Mouse (Mus musculus): ENCODE results near the gene Daw1. TPM values are rescaled to one million over a fixed set of nuclear protein-coding genes. Genes with fewer than 3 reads are reported as not detected.

The Daw1 gene
- polyA plus RNA-seq (2015; fragmentation: Nextera tagmentation; extraction: Ambion mirVana), result 0.13 and 0.16 TPM in 2 replicates

DNA sequence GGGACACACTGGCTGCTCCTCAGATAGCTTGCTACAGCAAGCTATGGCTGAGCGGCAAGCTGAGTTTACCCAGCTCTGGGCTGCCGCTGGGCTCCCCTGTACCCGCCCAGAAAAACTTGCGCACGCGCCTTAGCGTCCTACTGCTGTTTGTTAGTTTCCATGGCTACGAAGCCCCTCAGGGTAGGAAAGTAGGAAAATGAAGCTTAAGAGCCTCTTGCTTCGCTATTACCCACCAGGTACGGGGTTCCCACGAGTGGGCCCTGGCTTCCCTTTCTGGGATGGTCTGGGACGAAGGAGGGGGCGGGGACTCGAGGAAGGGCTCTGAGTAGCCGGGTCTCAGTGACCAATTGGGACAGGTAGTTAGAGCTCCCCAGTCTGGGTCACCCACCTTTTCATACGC, at the start of gene Daw1:
TSS of gene Daw1 (plus strand) at position 150 of the 400 bp plus-strand sequence.
- H3K36me3 ChIP-seq, result no peaks in the 10 kb centered on the region
- H3K4me1 ChIP-seq (replicated peaks), result 0 out of 2 replicates have a peak, but pooled peaks cover 2% of the 10 kb centered on the region
- no peaks in the 10 kb centered on the region for H3K27me3 ChIP-seq
- peak within 1 kb of the TSS; percentile 74 for H3K4me3 ChIP-seq
- H3K9me3 ChIP-seq (replicated peaks), result no peaks in the 10 kb centered on the region
- H3K4me2 ChIP-seq, result peak within 1 kb of the TSS; percentile 84
- ATAC-seq (replicated peaks; ENCODE audit: insufficient number of reproducible peaks, insufficient read depth, low FRiP score, low read depth), result peak; percentile 84
- H3K27ac ChIP-seq, result no peak within 1 kb of the TSS
- WGBS, result under 1% methylated on average over 16 of the region's 16 CpGs
- H3K9ac ChIP-seq, result peak within 1 kb of the TSS; percentile 65

DNA sequence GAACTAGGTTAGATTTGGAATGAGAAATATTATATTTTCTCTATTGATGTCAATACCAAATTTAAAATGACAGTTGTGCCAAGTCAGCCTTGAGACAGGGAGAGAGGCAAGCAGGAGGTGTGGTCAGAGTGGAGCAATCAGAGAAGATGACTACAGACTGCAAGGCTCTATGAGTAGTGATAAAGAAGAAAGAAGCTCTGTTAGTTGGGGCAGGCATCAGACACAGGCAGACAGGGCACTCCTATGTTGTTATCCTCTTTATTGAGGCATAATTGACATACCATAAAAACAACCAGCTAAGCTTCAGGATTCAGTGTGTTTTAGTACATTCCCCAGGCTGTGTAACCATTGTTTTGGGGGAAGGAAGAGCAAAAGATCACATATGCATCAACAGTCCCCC, 48.6 kb upstream of the Daw1 start:
- no peak for ATAC-seq (replicated peaks; ENCODE audit: insufficient number of reproducible peaks, insufficient read depth, low FRiP score, low read depth)
- Histone ChIP-seq H3K4me1 (replicated peaks) (0 out of 2 replicates have a peak, but pooled peaks cover 3% of the 10 kb centered on the region), H3K36me3 (no peaks in the 10 kb centered on the region), H3K9me3 (replicated peaks) (no peaks in the 10 kb centered on the region), H3K4me2 (no peak overlapping the region), H3K27ac (no peak overlapping the region), H3K27me3 (no peaks in the 10 kb centered on the region), H3K4me3 (no peak overlapping the region), H3K9ac (no peak overlapping the region)

DNA sequence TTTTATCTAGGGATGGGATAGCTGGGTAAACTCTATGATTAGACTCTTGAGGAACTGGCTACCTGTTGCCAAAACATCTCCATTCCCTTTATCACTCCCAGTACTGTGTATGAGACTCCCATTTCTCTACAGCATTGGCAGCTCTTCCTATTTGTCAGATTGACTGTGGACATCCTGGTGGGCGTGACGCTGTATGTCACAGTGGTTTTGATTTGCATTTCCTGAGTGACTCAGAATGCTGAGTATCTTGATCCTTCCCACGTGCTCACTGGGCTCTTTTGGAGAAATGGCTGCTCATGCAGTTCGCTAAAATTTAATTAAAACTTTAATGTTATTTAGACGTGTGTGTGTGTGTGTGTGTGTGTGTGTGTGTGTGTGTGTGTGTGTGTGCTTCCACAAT, 47.8 kb upstream of the Daw1 start:
- H3K4me1 ChIP-seq (replicated peaks), result peaks cover 6% of the 10 kb centered on the region
- no peak overlapping the region for H3K27ac ChIP-seq
- no peak overlapping the region for H3K4me3 ChIP-seq
- no peaks in the 10 kb centered on the region for H3K36me3 ChIP-seq
- H3K9me3 ChIP-seq (replicated peaks), result no peaks in the 10 kb centered on the region
- no peak for ATAC-seq (replicated peaks; ENCODE audit: insufficient number of reproducible peaks, insufficient read depth, low FRiP score, low read depth)
- H3K27me3 ChIP-seq, result no peaks in the 10 kb centered on the region
- 66% methylated on average over 5 of the region's 5 CpGs for WGBS
- no peak overlapping the region for H3K4me2 ChIP-seq
- H3K9ac ChIP-seq, result no peak overlapping the region

DNA sequence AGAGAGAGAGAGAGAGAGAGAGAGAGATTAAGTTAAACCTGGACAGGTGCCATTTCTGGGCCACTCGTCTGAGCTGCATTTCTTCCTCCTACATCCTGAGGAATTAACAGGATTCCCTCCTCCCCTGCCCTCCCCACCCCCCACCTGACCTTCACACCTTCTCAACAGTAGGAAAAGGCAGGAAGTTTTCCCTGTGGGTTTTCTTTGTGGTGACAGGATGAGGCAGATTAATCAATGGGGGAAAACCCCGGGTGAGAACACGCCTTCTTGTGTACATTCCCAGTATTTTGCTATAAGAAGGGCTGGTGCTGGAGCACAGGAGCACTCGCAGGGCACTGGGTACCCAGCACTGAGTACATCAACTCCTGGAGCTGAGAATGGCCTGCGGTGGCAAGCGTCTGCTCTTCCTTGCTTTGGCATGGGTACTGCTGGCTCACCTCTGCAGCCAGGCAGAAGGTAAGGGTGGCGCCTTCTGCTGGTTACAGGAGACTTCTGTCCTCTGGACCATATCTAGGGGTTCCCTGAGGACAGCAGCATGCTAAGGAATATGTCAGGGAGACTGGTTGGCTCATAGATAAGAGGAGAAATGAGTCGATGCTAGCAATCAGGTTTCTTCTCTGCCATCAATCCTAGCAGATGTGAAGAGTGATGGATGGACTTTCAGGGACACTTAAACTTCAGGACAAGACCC, 43.0 kb upstream of the Daw1 start, which contains the start of gene Ccl20:
TSS of gene Ccl20 (plus strand) at position 320 of the 691 bp plus-strand sequence.
- H3K36me3 ChIP-seq, result no peaks in the 10 kb centered on the region
- H3K4me1 ChIP-seq (replicated peaks), result peaks cover 15% of the 10 kb centered on the region
- 33% methylated on average over 8 of the region's 8 CpGs for WGBS
- H3K9me3 ChIP-seq (replicated peaks), result no peaks in the 10 kb centered on the region
- H3K4me3 ChIP-seq, result no peak within 1 kb of the TSS
- no peaks in the 10 kb centered on the region for H3K27me3 ChIP-seq
- no peak within 1 kb of the TSS for H3K27ac ChIP-seq
- H3K4me2 ChIP-seq, result no peak within 1 kb of the TSS
- no peak for ATAC-seq (replicated peaks; ENCODE audit: insufficient number of reproducible peaks, insufficient read depth, low FRiP score, low read depth)
- no peak within 1 kb of the TSS for H3K9ac ChIP-seq

DNA sequence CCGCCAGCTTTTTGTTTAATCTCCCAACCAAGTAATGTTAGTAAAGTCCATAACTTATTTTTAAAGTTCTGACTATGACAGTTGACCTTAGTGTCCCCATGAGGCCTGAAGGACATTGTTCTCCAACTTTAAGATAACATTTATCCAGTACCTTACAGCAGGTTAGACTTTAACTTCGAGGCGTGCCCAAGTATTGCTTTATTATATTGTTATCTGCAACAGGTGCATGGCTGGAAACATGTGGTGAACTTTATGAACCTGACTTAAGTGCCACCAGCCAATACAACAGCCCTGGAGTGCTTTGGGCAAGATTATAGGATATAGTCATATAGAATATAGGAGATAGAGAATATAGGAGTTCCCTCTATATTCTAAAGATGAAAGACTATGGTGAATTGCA, 42.3 kb upstream of the Daw1 start:
- H3K27ac ChIP-seq, result no peak overlapping the region

DNA sequence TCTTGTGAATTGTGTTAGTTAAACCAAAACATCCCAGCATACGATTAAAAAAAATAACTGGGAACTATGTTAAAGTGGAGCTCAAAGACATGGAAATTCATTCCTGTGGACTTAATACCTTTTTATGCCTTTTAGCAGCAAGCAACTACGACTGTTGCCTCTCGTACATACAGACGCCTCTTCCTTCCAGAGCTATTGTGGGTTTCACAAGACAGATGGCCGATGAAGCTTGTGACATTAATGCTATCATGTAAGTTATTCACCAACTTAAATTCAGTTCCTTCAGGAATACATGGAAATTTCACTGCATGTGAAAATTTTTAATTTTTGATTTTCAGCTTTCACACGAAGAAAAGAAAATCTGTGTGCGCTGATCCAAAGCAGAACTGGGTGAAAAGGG, 41.9 kb upstream of the Daw1 start:
- Histone ChIP-seq H3K4me3 (no peak overlapping the region), H3K9me3 (replicated peaks) (no peaks in the 10 kb centered on the region), H3K27ac (no peak overlapping the region), H3K9ac (no peak overlapping the region), H3K36me3 (no peaks in the 10 kb centered on the region), H3K4me2 (no peak overlapping the region), H3K4me1 (replicated peaks) (peaks cover 15% of the 10 kb centered on the region), H3K27me3 (no peaks in the 10 kb centered on the region)
- 85% methylated on average over 7 of the region's 7 CpGs for WGBS
- no peak for ATAC-seq (replicated peaks; ENCODE audit: insufficient number of reproducible peaks, insufficient read depth, low FRiP score, low read depth)

More for the DNA sequence above, 42.3 kb upstream of the Daw1 start:
- no peaks in the 10 kb centered on the region for H3K36me3 ChIP-seq
- no peak for ATAC-seq (replicated peaks; ENCODE audit: insufficient number of reproducible peaks, insufficient read depth, low FRiP score, low read depth)
- H3K9ac ChIP-seq, result no peak overlapping the region
- H3K4me2 ChIP-seq, result no peak overlapping the region
- WGBS, result 84% methylated on average over 3 of the region's 3 CpGs
- no peaks in the 10 kb centered on the region for H3K27me3 ChIP-seq
- no peak overlapping the region for H3K4me3 ChIP-seq
- H3K4me1 ChIP-seq (replicated peaks), result peaks cover 15% of the 10 kb centered on the region
- no peaks in the 10 kb centered on the region for H3K9me3 ChIP-seq (replicated peaks)

DNA sequence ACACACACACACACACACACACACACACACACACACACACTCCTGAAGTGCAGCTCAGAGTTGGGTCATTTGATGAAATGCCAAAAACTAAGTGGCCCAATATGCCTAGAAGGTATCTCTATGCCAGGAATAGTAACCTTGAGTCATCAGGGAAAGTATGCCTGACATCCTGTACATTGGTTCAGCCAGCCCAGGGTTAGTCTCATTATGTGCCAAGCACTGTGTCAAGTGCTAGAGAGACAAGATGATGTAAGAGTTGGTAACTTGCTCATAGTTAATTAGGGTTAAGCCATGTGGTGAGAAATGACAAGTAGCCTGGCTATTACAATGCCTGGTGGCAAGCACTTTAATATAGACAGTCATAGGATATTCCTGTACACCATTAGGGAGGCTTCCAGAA, 39.6 kb upstream of the Daw1 start:
- Histone ChIP-seq H3K4me3 (no peak overlapping the region), H3K36me3 (no peaks in the 10 kb centered on the region), H3K9ac (no peak overlapping the region), H3K4me1 (replicated peaks) (peaks cover 12% of the 10 kb centered on the region), H3K9me3 (replicated peaks) (no peaks in the 10 kb centered on the region), H3K27me3 (no peaks in the 10 kb centered on the region), H3K4me2 (no peak overlapping the region), H3K27ac (peak overlapping the region; percentile 58; the same call in 1 of the 2 replicates)
- peak; percentile 83 for ATAC-seq (replicated peaks; ENCODE audit: insufficient number of reproducible peaks, insufficient read depth, low FRiP score, low read depth)

DNA sequence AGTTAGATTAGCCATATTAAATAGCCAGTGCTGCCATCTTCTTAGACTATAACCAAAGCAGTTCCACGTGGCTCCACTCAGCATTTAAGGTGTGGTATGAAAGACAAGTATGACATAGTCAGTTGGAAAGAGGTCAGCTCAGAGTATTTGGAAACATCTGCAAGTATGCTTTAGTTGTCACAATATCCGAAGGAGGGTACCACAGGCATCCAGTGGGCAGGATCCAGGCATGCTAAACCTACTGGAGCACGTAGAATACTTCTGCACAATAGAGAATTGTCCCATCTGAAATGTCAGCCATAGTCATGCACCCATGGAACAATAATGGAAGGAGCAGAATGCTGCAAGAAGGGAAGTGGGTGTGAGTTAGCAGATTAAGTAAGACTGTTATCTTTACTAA, 39.2 kb upstream of the Daw1 start:
- ATAC-seq (replicated peaks; ENCODE audit: insufficient number of reproducible peaks, insufficient read depth, low FRiP score, low read depth), result no peak
- Histone ChIP-seq H3K36me3 (no peaks in the 10 kb centered on the region), H3K4me3 (no peak overlapping the region), H3K9ac (no peak overlapping the region), H3K4me1 (replicated peaks) (peaks cover 12% of the 10 kb centered on the region), H3K27me3 (no peaks in the 10 kb centered on the region), H3K4me2 (no peak overlapping the region), H3K9me3 (replicated peaks) (no peaks in the 10 kb centered on the region), H3K27ac (peak overlapping the region; percentile 58; the same call in 1 of the 2 replicates)
- 62% methylated on average over 3 of the region's 3 CpGs for WGBS

DNA sequence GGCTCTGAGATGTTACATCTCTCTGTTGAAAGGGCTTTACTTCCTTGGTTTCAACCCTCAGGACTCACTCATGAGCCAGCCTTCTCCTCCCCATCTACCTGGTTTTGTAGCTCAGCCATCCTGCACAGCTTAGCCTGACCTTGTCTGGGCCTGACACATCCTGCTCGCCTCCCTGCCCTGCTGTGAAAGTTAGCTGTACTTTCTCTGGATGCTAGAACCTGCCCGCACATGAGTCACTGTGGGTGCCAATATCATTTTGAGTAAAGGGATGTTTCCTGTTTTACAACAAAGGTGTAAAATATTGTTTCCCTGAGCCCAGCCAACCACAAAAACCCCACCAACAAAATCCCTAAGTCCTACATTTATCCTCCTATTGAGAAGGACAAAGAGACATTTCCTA, 36.4 kb upstream of the Daw1 start:
- Histone ChIP-seq H3K4me3 (no peak overlapping the region), H3K27me3 (no peaks in the 10 kb centered on the region), H3K36me3 (no peaks in the 10 kb centered on the region), H3K4me2 (no peak overlapping the region), H3K9me3 (replicated peaks) (no peaks in the 10 kb centered on the region), H3K4me1 (replicated peaks) (peaks cover 8% of the 10 kb centered on the region), H3K27ac (no peak overlapping the region), H3K9ac (no peak overlapping the region)
- no peak for ATAC-seq (replicated peaks; ENCODE audit: insufficient number of reproducible peaks, insufficient read depth, low FRiP score, low read depth)
- 89% methylated on average over 2 of the region's 2 CpGs for WGBS

DNA sequence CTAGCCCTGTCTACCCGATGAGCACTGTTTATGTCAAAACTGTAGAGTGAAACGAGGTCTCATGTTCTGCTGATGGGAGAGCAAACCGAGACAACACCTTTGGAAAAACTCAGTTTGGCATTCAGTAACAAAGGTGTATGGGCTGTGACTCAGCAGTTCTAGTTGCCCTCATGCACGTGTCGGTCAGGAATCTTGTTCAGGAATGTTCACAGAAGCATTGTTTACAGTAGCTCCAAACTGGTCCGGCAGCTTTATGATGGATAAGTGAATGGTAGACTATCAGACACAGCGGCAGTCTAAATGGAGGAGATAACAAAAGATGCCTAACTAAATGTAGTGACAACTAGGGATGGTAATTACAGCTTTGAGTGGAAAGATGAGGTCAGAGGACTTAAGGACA, 23.7 kb upstream of the Daw1 start:
- H3K4me2 ChIP-seq, result no peak overlapping the region
- H3K36me3 ChIP-seq, result no peaks in the 10 kb centered on the region
- no peaks in the 10 kb centered on the region for H3K4me1 ChIP-seq (replicated peaks)
- no peak for ATAC-seq (replicated peaks; ENCODE audit: insufficient number of reproducible peaks, insufficient read depth, low FRiP score, low read depth)
- H3K9me3 ChIP-seq (replicated peaks), result no peaks in the 10 kb centered on the region
- H3K27ac ChIP-seq, result no peak overlapping the region
- H3K27me3 ChIP-seq, result no peaks in the 10 kb centered on the region
- no peak overlapping the region for H3K9ac ChIP-seq
- no peak overlapping the region for H3K4me3 ChIP-seq
- WGBS, result 50% methylated on average over 7 of the region's 7 CpGs

DNA sequence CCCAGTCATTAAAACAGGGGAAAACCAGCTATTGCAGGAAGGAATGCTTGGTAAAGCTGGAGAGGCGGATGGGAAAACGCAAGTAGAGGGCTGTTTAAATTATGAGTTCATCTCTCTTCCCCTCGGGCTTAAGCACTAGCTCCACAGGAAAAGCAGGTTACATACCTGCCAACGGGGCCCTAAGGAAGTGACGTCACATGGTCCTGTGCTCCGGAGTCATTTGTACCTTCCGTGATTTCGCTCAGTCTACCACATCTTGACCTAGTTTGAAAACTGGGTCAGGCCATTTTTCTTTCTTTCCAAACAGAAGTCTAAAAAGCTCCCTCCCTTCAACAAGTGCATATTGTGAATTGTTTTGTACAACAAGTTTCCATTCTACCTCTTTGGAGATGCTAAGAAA, 21.7 kb upstream of the Daw1 start:
- Histone ChIP-seq H3K9ac (no peak overlapping the region), H3K4me2 (no peak overlapping the region), H3K36me3 (no peaks in the 10 kb centered on the region), H3K4me3 (no peak overlapping the region), H3K27me3 (no peaks in the 10 kb centered on the region), H3K9me3 (replicated peaks) (no peaks in the 10 kb centered on the region), H3K4me1 (replicated peaks) (no peaks in the 10 kb centered on the region), H3K27ac (no peak overlapping the region)
- no peak for ATAC-seq (replicated peaks; ENCODE audit: insufficient number of reproducible peaks, insufficient read depth, low FRiP score, low read depth)
- WGBS, result 88% methylated on average over 8 of the region's 8 CpGs

DNA sequence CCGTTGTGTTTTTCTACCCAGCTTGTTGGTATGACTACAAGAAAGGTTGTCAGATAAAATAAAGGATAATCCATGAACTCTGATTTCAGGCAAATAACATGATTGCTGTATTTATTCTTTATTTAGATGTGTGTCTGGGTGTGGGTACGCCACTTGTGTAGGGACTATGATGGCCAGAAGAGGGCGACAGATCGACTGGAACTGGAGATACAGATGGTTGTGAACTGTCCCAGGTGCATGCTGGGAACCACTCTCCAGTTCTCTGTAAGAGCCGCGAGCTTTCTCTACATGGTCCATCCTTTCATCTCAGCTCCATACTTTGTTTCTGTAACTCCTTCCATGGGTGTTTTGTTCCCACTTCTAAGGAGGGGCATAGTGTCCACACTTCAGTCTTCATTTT, 20.8 kb upstream of the Daw1 start:
- no peak overlapping the region for H3K9ac ChIP-seq
- WGBS, result 79% methylated on average over 6 of the region's 6 CpGs

More for the DNA sequence above, 20.8 kb upstream of the Daw1 start:
- no peaks in the 10 kb centered on the region for H3K27me3 ChIP-seq
- no peak overlapping the region for H3K4me2 ChIP-seq
- H3K27ac ChIP-seq, result no peak overlapping the region
- H3K9me3 ChIP-seq (replicated peaks), result no peaks in the 10 kb centered on the region
- no peaks in the 10 kb centered on the region for H3K36me3 ChIP-seq
- no peaks in the 10 kb centered on the region for H3K4me1 ChIP-seq (replicated peaks)
- no peak for ATAC-seq (replicated peaks; ENCODE audit: insufficient number of reproducible peaks, insufficient read depth, low FRiP score, low read depth)
- H3K4me3 ChIP-seq, result no peak overlapping the region
